Mouse (Mus musculus) brain, embryonic 14.5 days (tissue): ENCODE measurements around the gene Tmem53.

Experiments used
- CTCF ChIP-seq: fragments of 200-500 bp; IDR thresholded peaks from 2 replicates; pipeline ENCODE4 v1.5.1; 2012; ENCODE audit warnings: inconsistent platforms, mild to moderate bottlenecking, moderate library complexity, borderline replicate concordance; ENCODE audit not compliant: insufficient read depth, insufficient read length; ENCODE audit errors: extremely low read depth
- POLR2A ChIP-seq: fragments of 200-500 bp; IDR thresholded peaks from 2 replicates; pipeline ENCODE4 v1.6.1; 2012; ENCODE audit warnings: mild to moderate bottlenecking, inconsistent platforms, borderline replicate concordance; ENCODE audit not compliant: poor library complexity, insufficient read depth, insufficient read length, severe bottlenecking; ENCODE audit errors: extremely low read depth

GRCm38 (mm10) chr4:117276281-117276711, 24.5 kb downstream of the Tmem53 start:
- TF ChIP-seq POLR2A (no peak), CTCF (no peak)
